Mouse (Mus musculus): ENCODE measurements at regions not wholly inside any gene's neighbourhood (a gene's known extent, or its start where the extent isn't known, plus 50 kb on each side); places are given as distances from the start of the nearest gene placed in this dataset.

- TF ChIP-seq CTCF (IDR thresholded peaks at IDR 0.05; ENCODE audit: borderline replicate concordance, insufficient read depth, low read length) (no peak), POLR2A (IDR thresholded peaks at IDR 0.05; ENCODE audit: low read depth, low read length) (no peak)
Measured at GRCm38 (mm10) chr3:21673466-21673865, 403.0 kb upstream of the Tbl1xr1 start.

Measured in embryonic fibroblast, embryonic 13.5 days (primary cell).